Mouse (Mus musculus) liver, embryonic 14.5 days (tissue): ENCODE data around the gene Kpna7. TPM values are rescaled to one million over a fixed set of nuclear protein-coding genes. Genes with fewer than 3 reads are reported as not detected.
"Not testable (repeated sequence)": the region's sequence is repeated elsewhere in the genome, so short reads cannot be mapped to it uniquely, and the experiment has no call there.

ENCODE experiments used
- ATAC-seq: fragments of 200-750 bp; cut with Nextera tagmentation; 2 replicates; pipeline ENCODE4 v1.8.0; 2017; ENCODE audit warnings: moderate number of reproducible peaks, mild to moderate bottlenecking, moderate library complexity; ENCODE audit not compliant: insufficient read depth
- DNase-seq, 3 experiments: peaks; one replicate each; pipeline ENCODE4 v3.0.0-alpha.2; 2012 to 2013; ENCODE audit warnings: low read depth in 3 of 3, low spot score in 3 of 3
- H3K27ac ChIP-seq: fragments of 300-500 bp; sonication (generic); 2 replicates; pipeline ENCODE4 v1.5.1; 2014; ENCODE audit warnings: moderate library complexity, mild to moderate bottlenecking, control low read depth, inconsistent platforms
- H3K27me3 ChIP-seq: fragments of 300-500 bp; sonication (generic); 2 replicates; pipeline ENCODE4 v1.6.1; 2014; ENCODE audit warnings: mild to moderate bottlenecking, low read length, moderate library complexity; ENCODE audit not compliant: control insufficient read depth, insufficient read depth
- H3K36me3 ChIP-seq: fragments of 300-500 bp; sonication (generic); replicated peaks from 2 replicates; pipeline ENCODE4 v1.6.1; 2014; ENCODE audit warnings: low read depth; ENCODE audit not compliant: control insufficient read depth, insufficient read depth
- H3K4me1 ChIP-seq, 2 experiments: fragments of 200-500 bp in 1 of 2; fragments of 300-500 bp in 1 of 2; sonication (generic) in 1 of 2; replicated peaks; 2 replicates each; pipeline ENCODE4 v1.6.1; 2012 to 2014; ENCODE audit warnings: antibody characterized with exemption in 1 of 2, inconsistent platforms in 1 of 2, low read length in 1 of 2; ENCODE audit not compliant: control insufficient read depth in 2 of 2, insufficient read depth in 2 of 2
- H3K4me2 ChIP-seq: fragments of 300-500 bp; sonication (generic); 2 replicates; pipeline ENCODE4 v1.6.1; 2014; ENCODE audit warnings: low read depth, mild to moderate bottlenecking, control low read depth, moderate library complexity
- H3K4me3 ChIP-seq, 2 experiments: fragments of 200-500 bp in 1 of 2; fragments of 300-500 bp in 1 of 2; sonication (generic) in 1 of 2; 2 replicates each; pipeline ENCODE4 v1.5.1; 2012 to 2014; ENCODE audit warnings: low read depth in 2 of 2, low read length in 2 of 2, mild to moderate bottlenecking in 2 of 2, control low read depth in 1 of 2, inconsistent platforms in 1 of 2, moderate library complexity in 1 of 2; ENCODE audit not compliant: insufficient read depth in 1 of 2
- H3K9ac ChIP-seq: fragments of 300-500 bp; sonication (generic); replicated peaks from 2 replicates; pipeline ENCODE4 v1.6.1; 2014; ENCODE audit warnings: mild to moderate bottlenecking, control low read depth, moderate library complexity
- H3K9me3 ChIP-seq: fragments of 300-500 bp; sonication (generic); 2 replicates; pipeline ENCODE4 v1.6.1; 2016; ENCODE audit warnings: low read length, mixed read lengths; ENCODE audit not compliant: control insufficient read depth
- CTCF ChIP-seq: IDR thresholded peaks from 2 replicates; pipeline ENCODE4 v1.5.1; 2016; ENCODE audit warnings: antibody characterized with exemption, low read depth, control low read depth
- EP300 ChIP-seq: IDR thresholded peaks from 2 replicates; pipeline ENCODE4 v1.6.1; 2016; ENCODE audit warnings: antibody characterized with exemption, low read depth
- WGBS: fragments of 180-500 bp; shearing (Covaris S2); extraction: QIAGEN DNeasy Blood & Tissue Kit; methylation state at CpG from one replicate; pipeline ENCODE4 v1.1.7; 2014; ENCODE audit not compliant: insufficient replicate concordance; 5-methylcytosine and 5-hydroxymethylcytosine counted together
- polyA plus RNA-seq, 2 experiments: library from polyadenylated mRNA; depleted of rRNA in 1 of 2; stranded (reverse) in 1 of 2; unstranded in 1 of 2; fragments of >200 nt; fragmentation: Nextera tagmentation in 1 of 2; extraction: Ambion mirVana in 1 of 2; gene quantifications; 2 replicates each; pipeline versions ENCODE4 v1.2.1 to v1.2.3; 2012 to 2014

Kpna7 gene
- polyA plus RNA-seq, 2 experiments: 0.04 to 0.11 TPM

DNA sequence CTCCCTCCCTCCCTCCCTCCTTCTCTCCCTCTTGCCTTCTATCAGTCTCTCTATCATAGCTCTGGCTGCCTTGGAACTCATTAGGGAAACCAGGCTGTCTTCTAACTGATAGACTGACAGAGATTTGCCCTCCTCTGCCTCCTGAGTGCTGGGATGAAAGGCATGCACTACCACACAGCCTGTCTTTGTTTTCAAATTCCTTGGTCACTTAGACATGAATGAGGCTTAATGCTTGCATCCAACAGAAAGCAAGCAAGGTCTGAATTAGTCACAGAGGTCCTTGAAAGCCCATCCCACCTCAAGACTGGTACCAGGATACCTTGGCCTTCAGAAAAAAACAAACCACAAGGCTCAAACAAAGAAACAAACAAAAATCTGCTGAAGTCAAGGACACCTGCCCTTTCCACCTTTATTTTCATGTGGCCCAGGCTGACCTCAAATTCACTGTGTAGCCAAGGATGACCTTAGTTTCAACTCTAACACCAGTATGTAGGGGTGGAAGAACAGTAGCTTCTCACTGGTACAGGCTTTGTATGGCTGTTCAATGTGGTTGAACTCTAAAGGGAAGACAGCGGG lies 19.0 kb downstream of the Kpna7 start:
- ATAC-seq (no peak), DNase-seq (no peak)
- Histone ChIP-seq H3K27ac (no peak overlapping the region), H3K4me1 (no peaks in the 10 kb centered on the region), H3K36me3 (no peaks in the 10 kb centered on the region), H3K27me3 (no peaks in the 10 kb centered on the region), H3K9me3 (no peaks in the 10 kb centered on the region), H3K9ac (no peak overlapping the region), H3K4me2 (no peak overlapping the region), H3K4me3 (no peak overlapping the region)
- 67% methylated on average over 1 of the region's 1 CpGs for WGBS
- TF ChIP-seq EP300 (no peak), CTCF (no peak)

DNA sequence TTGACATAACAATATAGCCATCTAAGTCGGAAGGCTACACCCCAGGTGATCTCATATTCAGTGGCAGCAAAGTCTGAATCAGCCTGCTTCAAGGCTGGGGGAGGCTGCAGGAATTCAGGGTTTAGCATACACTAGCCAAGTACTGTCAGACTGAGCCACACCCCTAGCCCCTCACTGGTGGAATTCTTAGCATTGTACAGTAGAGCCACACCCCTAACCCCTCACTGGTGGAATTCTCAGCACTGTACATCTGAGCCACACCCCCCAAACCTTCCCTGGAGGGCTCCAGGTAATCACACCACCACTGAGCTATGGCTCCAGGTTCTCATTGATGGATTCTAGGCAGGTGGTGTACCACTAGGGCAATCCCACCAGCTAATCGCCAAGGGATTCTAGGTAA lies 24.3 kb downstream of the Kpna7 start:
- no peaks in the 10 kb centered on the region for H3K36me3 ChIP-seq
- H3K9ac ChIP-seq: no peak overlapping the region
- WGBS: 68% methylated on average over 2 of the region's 2 CpGs
- ATAC-seq (no peak), DNase-seq (no peak)
- no peaks in the 10 kb centered on the region for H3K27me3 ChIP-seq
- no peak overlapping the region for H3K4me2 ChIP-seq
- no peaks in the 10 kb centered on the region for H3K9me3 ChIP-seq
- H3K4me3 ChIP-seq: no peak overlapping the region
- H3K27ac ChIP-seq: no peak overlapping the region
- no peaks in the 10 kb centered on the region for H3K4me1 ChIP-seq
- TF ChIP-seq EP300: no peak
- TF ChIP-seq CTCF: no peak

DNA sequence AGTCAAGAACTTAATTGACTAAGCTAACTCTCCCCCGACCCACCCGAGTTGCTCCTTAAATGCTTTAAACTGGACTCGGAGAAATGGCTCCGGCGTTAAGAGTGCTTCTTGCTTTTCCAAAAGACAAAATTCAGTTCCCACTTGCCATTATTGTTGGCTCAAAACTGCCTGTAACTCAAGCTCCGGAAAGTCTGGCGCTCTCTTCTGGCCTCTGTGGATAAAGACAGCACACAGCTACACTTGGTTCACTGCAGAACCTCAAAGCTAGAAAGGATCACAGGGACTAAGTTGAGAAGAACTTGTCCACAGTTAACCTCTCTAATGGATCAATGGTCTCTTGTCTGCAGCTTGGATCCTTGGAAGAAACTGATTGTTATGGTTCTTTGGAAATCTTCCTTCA lies 25.1 kb downstream of the Kpna7 start:
- no peaks in the 10 kb centered on the region for H3K36me3 ChIP-seq
- H3K27me3 ChIP-seq: no peaks in the 10 kb centered on the region
- 0 out of 4 replicates have a peak, but pooled peaks cover 0 to 2% of the 10 kb centered on the region in 2 experiments for H3K4me1 ChIP-seq
- DNase-seq: peak in 1 of 3 experiments; percentile 22
- H3K4me3 ChIP-seq: no peak overlapping the region
- no peaks in the 10 kb centered on the region for H3K9me3 ChIP-seq
- no peak for TF ChIP-seq EP300
- H3K27ac ChIP-seq: no peak overlapping the region
- no peak overlapping the region for H3K9ac ChIP-seq
- no peak overlapping the region for H3K4me2 ChIP-seq
- ATAC-seq: no peak
- 72% methylated on average over 7 of the region's 7 CpGs for WGBS

DNA sequence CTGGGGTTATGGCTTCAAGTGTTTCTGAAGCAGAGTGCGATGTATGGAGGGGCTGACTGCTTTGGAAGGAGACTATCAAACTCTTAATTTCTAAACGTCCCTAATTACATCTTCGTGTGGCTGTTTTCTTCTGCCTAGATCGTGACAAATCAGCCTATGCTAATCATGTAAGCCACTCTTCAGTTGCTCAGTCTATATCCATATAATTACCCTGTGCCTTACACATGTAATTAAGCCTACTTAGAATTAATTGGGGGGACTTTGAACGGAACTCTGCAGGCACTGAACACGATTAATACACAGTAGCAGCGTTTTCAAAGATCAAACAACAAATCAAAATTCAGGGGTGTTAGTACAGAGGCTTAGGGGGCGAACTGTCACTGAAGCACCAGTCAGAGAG lies 25.9 kb downstream of the Kpna7 start:
- 64% methylated on average over 8 of the region's 8 CpGs for WGBS
- H3K36me3 ChIP-seq: no peaks in the 10 kb centered on the region
- TF ChIP-seq EP300 (no peak), CTCF (no peak)

DNA sequence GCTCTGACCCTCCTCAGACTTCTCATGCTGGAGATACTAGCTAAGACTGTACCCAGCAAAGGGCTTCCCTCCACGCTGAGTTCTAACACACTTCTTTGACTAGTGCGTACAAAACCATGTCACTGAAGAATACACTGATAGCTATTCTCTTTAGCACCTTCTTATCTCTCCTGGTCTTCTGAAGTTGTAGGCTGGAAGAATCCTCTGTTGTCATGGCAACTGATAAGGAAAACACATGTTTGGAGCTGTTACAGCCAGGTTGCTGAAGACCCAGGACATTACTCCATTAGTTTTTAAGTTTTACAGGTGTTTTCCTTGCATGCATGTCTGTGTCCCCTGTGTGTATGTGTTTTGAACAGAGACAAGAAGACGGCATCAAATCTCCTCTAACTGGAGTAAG lies 29.6 kb downstream of the Kpna7 start:
- ATAC-seq (peak; percentile 39; the same call in 1 of the 2 replicates), DNase-seq (peak; percentile 20 to 32 (median 22))
- 27% methylated on average over 3 of the region's 3 CpGs for WGBS
- not testable (repeated sequence) for H3K4me1 ChIP-seq, H3K4me3 ChIP-seq, H3K9me3 ChIP-seq, H3K27me3 ChIP-seq, H3K27ac ChIP-seq, H3K4me2 ChIP-seq, H3K9ac ChIP-seq, H3K36me3 ChIP-seq

More for the DNA sequence above, 25.9 kb downstream of the Kpna7 start:
- ATAC-seq (no peak), DNase-seq (no peak)
- Histone ChIP-seq H3K4me1 (0 out of 4 replicates have a peak, but pooled peaks cover 0 to 2% of the 10 kb centered on the region in 2 experiments), H3K4me3 (no peak overlapping the region), H3K9me3 (no peaks in the 10 kb centered on the region), H3K27me3 (no peaks in the 10 kb centered on the region), H3K4me2 (no peak overlapping the region), H3K27ac (no peak overlapping the region), H3K9ac (no peak overlapping the region)

DNA sequence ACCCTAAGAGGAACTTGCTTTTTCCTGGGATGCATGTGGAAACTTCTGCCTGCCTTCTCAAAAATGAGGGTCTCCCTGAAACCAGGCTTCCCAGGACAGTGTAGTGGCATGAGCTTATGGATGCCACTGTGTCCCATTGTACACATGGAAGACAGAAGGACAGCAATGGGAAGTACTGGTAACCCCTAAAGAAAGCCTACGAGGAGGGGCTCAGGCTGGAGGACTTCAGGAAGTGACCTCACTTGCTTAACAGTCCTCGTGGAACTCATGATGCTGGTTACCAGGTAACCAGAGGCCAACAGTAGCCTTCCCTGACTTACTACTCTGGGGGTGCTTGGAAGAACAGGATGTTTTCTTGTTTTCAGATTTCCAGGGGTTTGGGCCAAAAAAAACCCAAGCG lies 41.1 kb downstream of the Kpna7 start, which contains the start of gene 1700018F24Rik:
TSS of gene 1700018F24Rik (plus strand) at position 301 of the 400 bp plus-strand sequence.
- WGBS: 33% methylated on average over 3 of the region's 3 CpGs
- H3K9me3 ChIP-seq, H3K36me3 ChIP-seq, DNase-seq, H3K4me2 ChIP-seq, H3K4me1 ChIP-seq, ATAC-seq, H3K9ac ChIP-seq, H3K27me3 ChIP-seq, H3K4me3 ChIP-seq, H3K27ac ChIP-seq: not testable (repeated sequence)
